Mouse (Mus musculus): Measurements from ENCODE around the gene Ormdl3. TPM values are rescaled to one million over a fixed set of nuclear protein-coding genes. Genes with fewer than 3 reads are reported as not detected.

Ormdl3 gene
- total and polyA plus RNA-seq, 3 experiments, result 22.0 to 55.0 (median 43.2) TPM

- TF ChIP-seq GATA2 (IDR thresholded peaks at IDR 0.05; ENCODE audit: borderline replicate concordance, low read depth, low read length) (no peak), CTCF (IDR thresholded peaks at IDR 0.05; ENCODE audit: low read depth, low read length) (no peak), POLR2AphosphoS5 (IDR thresholded peaks at IDR 0.05; ENCODE audit: insufficient replicate concordance, low read depth, low read length) (no peak), TAL1 (conservative IDR thresholded peaks at IDR 0.05; ENCODE audit: low read depth, low read length) (no peak), GATA1 (IDR thresholded peaks at IDR 0.05; ENCODE audit: borderline replicate concordance, low read length) (no peak)
- peaks cover 26% of the 10 kb centered on the region for H3K27me3 ChIP-seq (ENCODE audit: insufficient read depth, low read length)
- DNase-seq (ENCODE audit: low spot score) (no peak), ATAC-seq (ENCODE audit: extremely low read depth, insufficient number of reproducible peaks, low FRiP score, poor library complexity, severe bottlenecking) (no peak)
- peaks cover 27% of the 10 kb centered on the region for H3K4me1 ChIP-seq (ENCODE audit: insufficient read depth, low read depth, low read length)
- peaks cover 4% of the 10 kb centered on the region; the same call in 1 of the 2 replicates for H3K9me3 ChIP-seq (replicated peaks)
- peak overlapping the region; percentile 84 for H3K4me3 ChIP-seq (ENCODE audit: low read depth, low read length)
- no peaks in the 10 kb centered on the region for H3K36me3 ChIP-seq (replicated peaks)
These were observed 36.7 kb downstream of the Ormdl3 start for GRCm38 (mm10) chr11:98550311-98550974.

GRCm38 (mm10) chr11:98549363-98549762, 37.8 kb downstream of the Ormdl3 start:
- peaks cover 29% of the 10 kb centered on the region for H3K27me3 ChIP-seq (ENCODE audit: insufficient read depth, low read length)
- DNase-seq (ENCODE audit: low spot score), result no peak

GRCm38 (mm10) chr11:98547308-98547693, 39.9 kb downstream of the Ormdl3 start:
- Histone ChIP-seq H3K4me1 (ENCODE audit: insufficient read depth, low read depth, low read length) (peaks cover 27% of the 10 kb centered on the region), H3K27me3 (ENCODE audit: insufficient read depth, low read length) (peaks cover 35% of the 10 kb centered on the region), H3K36me3 (replicated peaks) (no peaks in the 10 kb centered on the region), H3K4me3 (ENCODE audit: low read depth, low read length) (no peak overlapping the region), H3K9me3 (replicated peaks) (0 out of 2 replicates have a peak, but pooled peaks cover 4% of the 10 kb centered on the region)
- DNase-seq (ENCODE audit: low spot score) (no peak), ATAC-seq (ENCODE audit: extremely low read depth, insufficient number of reproducible peaks, low FRiP score, poor library complexity, severe bottlenecking) (no peak)
- TF ChIP-seq POLR2AphosphoS5 (IDR thresholded peaks at IDR 0.05; ENCODE audit: insufficient replicate concordance, low read depth, low read length) (no peak), CTCF (IDR thresholded peaks at IDR 0.05; ENCODE audit: low read depth, low read length) (no peak), TAL1 (conservative IDR thresholded peaks at IDR 0.05; ENCODE audit: low read depth, low read length) (no peak), GATA2 (IDR thresholded peaks at IDR 0.05; ENCODE audit: borderline replicate concordance, low read depth, low read length) (no peak), GATA1 (IDR thresholded peaks at IDR 0.05; ENCODE audit: borderline replicate concordance, low read length) (no peak)

More at GRCm38 (mm10) chr11:98549363-98549762, 37.8 kb downstream of the Ormdl3 start:
- no peak overlapping the region for H3K4me3 ChIP-seq (ENCODE audit: low read depth, low read length)
- H3K36me3 ChIP-seq (replicated peaks), result no peaks in the 10 kb centered on the region
- peaks cover 27% of the 10 kb centered on the region for H3K4me1 ChIP-seq (ENCODE audit: insufficient read depth, low read depth, low read length)
- H3K9me3 ChIP-seq (replicated peaks), result peaks cover 4% of the 10 kb centered on the region; the same call in 1 of the 2 replicates
- no peak for TF ChIP-seq GATA2 (IDR thresholded peaks at IDR 0.05; ENCODE audit: borderline replicate concordance, low read depth, low read length)
- no peak for TF ChIP-seq CTCF (IDR thresholded peaks at IDR 0.05; ENCODE audit: low read depth, low read length)
- no peak for TF ChIP-seq POLR2AphosphoS5 (IDR thresholded peaks at IDR 0.05; ENCODE audit: insufficient replicate concordance, low read depth, low read length)
- no peak for TF ChIP-seq GATA1 (IDR thresholded peaks at IDR 0.05; ENCODE audit: borderline replicate concordance, low read length)
- no peak for TF ChIP-seq TAL1 (conservative IDR thresholded peaks at IDR 0.05; ENCODE audit: low read depth, low read length)
- ATAC-seq (ENCODE audit: extremely low read depth, insufficient number of reproducible peaks, low FRiP score, poor library complexity, severe bottlenecking), result no peak

GRCm38 (mm10) chr11:98546529-98547307, 40.5 kb downstream of the Ormdl3 start:
- DNase-seq (ENCODE audit: low spot score), result no peak
- peaks cover 38% of the 10 kb centered on the region for H3K27me3 ChIP-seq (ENCODE audit: insufficient read depth, low read length)

GRCm38 (mm10) chr11:98545711-98546231, 41.4 kb downstream of the Ormdl3 start, which contains the start of gene Ikzf3:
Gene Ikzf3 (minus strand): TSS chr11:98546031.
- no peak for ATAC-seq (ENCODE audit: extremely low read depth, insufficient number of reproducible peaks, low FRiP score, poor library complexity, severe bottlenecking)
- peaks cover 42% of the 10 kb centered on the region for H3K27me3 ChIP-seq (ENCODE audit: insufficient read depth, low read length)

More at GRCm38 (mm10) chr11:98546529-98547307, 40.5 kb downstream of the Ormdl3 start:
- TF ChIP-seq GATA2 (IDR thresholded peaks at IDR 0.05; ENCODE audit: borderline replicate concordance, low read depth, low read length), result no peak
- TF ChIP-seq TAL1 (conservative IDR thresholded peaks at IDR 0.05; ENCODE audit: low read depth, low read length), result no peak
- TF ChIP-seq CTCF (IDR thresholded peaks at IDR 0.05; ENCODE audit: low read depth, low read length), result no peak
- TF ChIP-seq POLR2AphosphoS5 (IDR thresholded peaks at IDR 0.05; ENCODE audit: insufficient replicate concordance, low read depth, low read length), result no peak
- no peak for TF ChIP-seq GATA1 (IDR thresholded peaks at IDR 0.05; ENCODE audit: borderline replicate concordance, low read length)
- Histone ChIP-seq H3K4me3 (ENCODE audit: low read depth, low read length) (no peak overlapping the region), H3K4me1 (ENCODE audit: insufficient read depth, low read depth, low read length) (peaks cover 21% of the 10 kb centered on the region), H3K36me3 (replicated peaks) (no peaks in the 10 kb centered on the region), H3K9me3 (replicated peaks) (0 out of 2 replicates have a peak, but pooled peaks cover 4% of the 10 kb centered on the region)
- no peak for ATAC-seq (ENCODE audit: extremely low read depth, insufficient number of reproducible peaks, low FRiP score, poor library complexity, severe bottlenecking)

More at GRCm38 (mm10) chr11:98545711-98546231, 41.4 kb downstream of the Ormdl3 start, which contains the start of gene Ikzf3:
- TF ChIP-seq CTCF (IDR thresholded peaks at IDR 0.05; ENCODE audit: low read depth, low read length), result no peak
- H3K9me3 ChIP-seq (replicated peaks), result 0 out of 2 replicates have a peak, but pooled peaks cover 4% of the 10 kb centered on the region
- DNase-seq (ENCODE audit: low spot score), result no peak
- H3K4me3 ChIP-seq (ENCODE audit: low read depth, low read length), result peak within 1 kb of the TSS; percentile 47; the same call in 1 of the 2 replicates
- peaks cover 13% of the 10 kb centered on the region for H3K4me1 ChIP-seq (ENCODE audit: insufficient read depth, low read depth, low read length)
- no peaks in the 10 kb centered on the region for H3K36me3 ChIP-seq (replicated peaks)
